Mouse (Mus musculus) cerebellum, adult (tissue): Measurements from ENCODE around the gene Cd96.

ENCODE experiments used
- ATAC-seq: cut with Nextera tagmentation; 2 replicates; pipeline ENCODE4 v1.9.2; 2017; ENCODE audit warnings: mild to moderate bottlenecking, moderate library complexity, mixed read lengths; ENCODE audit not compliant: insufficient number of reproducible peaks, low FRiP score, low TSS enrichment

Gene Cd96

GRCm38 (mm10) chr16:45998231-45998630, 121.8 kb downstream of the Cd96 start:
- no peak for ATAC-seq

GRCm38 (mm10) chr16:45990901-45991676, 129.0 kb downstream of the Cd96 start:
- ATAC-seq = peak; percentile 29

GRCm38 (mm10) chr16:45986236-45986635, 133.8 kb downstream of the Cd96 start:
- ATAC-seq = no peak
